Mouse (Mus musculus) midbrain, embryonic 12.5 days (tissue): ENCODE data around the gene Clmn. TPM values are rescaled to one million over a fixed set of nuclear protein-coding genes. Genes with fewer than 3 reads are reported as not detected.

Experiments
- ATAC-seq: fragments of 200-750 bp; cut with Nextera tagmentation; 2 replicates; pipeline ENCODE4 v1.8.0; 2017; ENCODE audit warnings: low read depth, moderate TSS enrichment, moderate library complexity; ENCODE audit not compliant: low FRiP score
- H3K27ac ChIP-seq: fragments of 300-500 bp; sonication (generic); replicated peaks from 2 replicates; pipeline ENCODE4 v1.5.1; 2016; ENCODE audit warnings: mild to moderate bottlenecking
- H3K27me3 ChIP-seq: fragments of 300-500 bp; sonication (generic); 2 replicates; pipeline ENCODE4 v1.6.1; 2016; ENCODE audit warnings: mild to moderate bottlenecking
- H3K36me3 ChIP-seq: fragments of 300-500 bp; sonication (generic); 2 replicates; pipeline ENCODE4 v1.6.1; 2016
- H3K4me1 ChIP-seq: fragments of 300-500 bp; sonication (generic); 2 replicates; pipeline ENCODE4 v1.6.1; 2016
- H3K4me2 ChIP-seq: fragments of 300-500 bp; sonication (generic); replicated peaks from 2 replicates; pipeline ENCODE4 v1.6.1; 2016; ENCODE audit warnings: mild to moderate bottlenecking, moderate library complexity
- H3K4me3 ChIP-seq: fragments of 300-500 bp; sonication (generic); 2 replicates; pipeline ENCODE4 v1.5.1; 2016; ENCODE audit warnings: mild to moderate bottlenecking
- H3K9ac ChIP-seq: fragments of 300-500 bp; sonication (generic); replicated peaks from 2 replicates; pipeline ENCODE4 v1.6.1; 2016; ENCODE audit warnings: mild to moderate bottlenecking, moderate library complexity
- H3K9me3 ChIP-seq: fragments of 300-500 bp; sonication (generic); 2 replicates; pipeline ENCODE4 v1.6.1; 2016; ENCODE audit warnings: mild to moderate bottlenecking
- WGBS: fragments of 180-500 bp; shearing (Covaris S2); methylation state at CpG from one replicate; pipeline ENCODE4 v1.1.7; 2016; 5-methylcytosine and 5-hydroxymethylcytosine counted together
- polyA plus RNA-seq: library from polyadenylated mRNA; unstranded; fragments of >200 nt; fragmentation: Nextera tagmentation; extraction: Ambion mirVana; gene quantifications from 2 replicates; pipeline ENCODE4 v1.2.1, GENCODE M21; 2016

Gene Clmn
- polyA plus RNA-seq, 1 experiment from 2014 or later: 2.5 TPM

- 90% methylated on average over 7 of the region's 7 CpGs for WGBS
Measured at GRCm38 (mm10) chr12:104853374-104853773, 11.5 kb downstream of the Clmn start.

DNA sequence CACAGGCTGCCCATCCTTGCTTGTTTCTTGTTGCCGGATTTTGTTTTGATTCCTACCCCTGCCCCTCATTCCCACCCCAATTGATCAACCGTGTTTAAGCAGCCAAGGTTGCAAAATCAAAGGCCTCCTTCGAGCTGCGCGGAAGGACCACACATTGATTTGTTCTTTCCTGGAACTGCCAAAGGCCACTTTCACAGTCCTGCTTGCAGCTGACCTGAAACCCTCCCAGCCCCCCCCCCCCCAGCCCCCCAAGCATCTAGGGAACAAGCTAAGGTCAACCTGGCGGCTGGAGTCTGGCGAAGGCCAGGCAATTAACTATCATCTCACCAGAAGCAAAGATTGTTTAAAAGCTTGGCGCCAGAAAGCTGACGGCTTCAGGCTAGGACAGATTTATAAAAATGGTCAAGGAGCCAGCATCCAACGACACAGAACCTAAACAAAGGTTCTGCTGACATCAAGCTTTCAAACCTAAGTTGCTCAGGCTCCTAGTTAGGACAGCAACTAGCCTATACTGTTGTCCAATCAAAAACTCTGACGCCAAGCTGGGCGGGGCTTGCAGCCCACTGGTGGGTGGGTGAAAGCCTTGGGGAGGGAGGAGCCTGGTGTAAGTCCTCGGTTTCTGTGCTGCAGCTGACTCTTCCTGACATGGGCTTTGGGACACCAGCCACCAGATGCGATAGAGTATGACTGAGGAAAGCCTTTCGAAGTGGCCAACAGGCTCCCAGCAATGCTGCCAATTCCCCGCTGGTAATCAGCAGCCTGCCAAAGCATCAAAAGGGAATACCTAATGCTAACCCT is 13.0 kb downstream of the Clmn start:
- ATAC-seq: peak; percentile 61
- Histone ChIP-seq H3K36me3 (no peaks in the 10 kb centered on the region), H3K27me3 (0 out of 2 replicates have a peak, but pooled peaks cover under 1% of the 10 kb centered on the region), H3K4me1 (peaks cover 9% of the 10 kb centered on the region), H3K27ac (no peak overlapping the region), H3K9ac (no peak overlapping the region; the same call in 1 of the 2 replicates), H3K4me2 (peak overlapping the region; percentile 21), H3K4me3 (no peak overlapping the region), H3K9me3 (no peaks in the 10 kb centered on the region)
- whole genome bisulfite sequencing: 36% methylated on average over 16 of the region's 16 CpGs

More at GRCm38 (mm10) chr12:104853374-104853773, 11.5 kb downstream of the Clmn start:
- no peaks in the 10 kb centered on the region for H3K27me3 ChIP-seq
- no peak overlapping the region for H3K9ac ChIP-seq
- no peak overlapping the region for H3K4me3 ChIP-seq
- H3K4me1 ChIP-seq: peaks cover 9% of the 10 kb centered on the region
- H3K36me3 ChIP-seq: no peaks in the 10 kb centered on the region
- no peak overlapping the region for H3K4me2 ChIP-seq
- no peak overlapping the region for H3K27ac ChIP-seq
- ATAC-seq: no peak
- H3K9me3 ChIP-seq: no peaks in the 10 kb centered on the region

- no peak overlapping the region for H3K27ac ChIP-seq
- WGBS: 90% methylated on average over 7 of the region's 7 CpGs
- H3K4me3 ChIP-seq: no peak overlapping the region
- no peak overlapping the region for H3K9ac ChIP-seq
- H3K9me3 ChIP-seq: no peaks in the 10 kb centered on the region
- H3K4me1 ChIP-seq: peaks cover 20% of the 10 kb centered on the region
- no peak overlapping the region for H3K4me2 ChIP-seq
- H3K27me3 ChIP-seq: 0 out of 2 replicates have a peak, but pooled peaks cover 7% of the 10 kb centered on the region
- no peak for ATAC-seq
- H3K36me3 ChIP-seq: no peaks in the 10 kb centered on the region
Measured at GRCm38 (mm10) chr12:104850119-104850518, 14.8 kb downstream of the Clmn start.

- peaks cover 24% of the 10 kb centered on the region for H3K4me1 ChIP-seq
- no peaks in the 10 kb centered on the region for H3K9me3 ChIP-seq
Measured at GRCm38 (mm10) chr12:104848667-104849066, 16.2 kb downstream of the Clmn start.

DNA sequence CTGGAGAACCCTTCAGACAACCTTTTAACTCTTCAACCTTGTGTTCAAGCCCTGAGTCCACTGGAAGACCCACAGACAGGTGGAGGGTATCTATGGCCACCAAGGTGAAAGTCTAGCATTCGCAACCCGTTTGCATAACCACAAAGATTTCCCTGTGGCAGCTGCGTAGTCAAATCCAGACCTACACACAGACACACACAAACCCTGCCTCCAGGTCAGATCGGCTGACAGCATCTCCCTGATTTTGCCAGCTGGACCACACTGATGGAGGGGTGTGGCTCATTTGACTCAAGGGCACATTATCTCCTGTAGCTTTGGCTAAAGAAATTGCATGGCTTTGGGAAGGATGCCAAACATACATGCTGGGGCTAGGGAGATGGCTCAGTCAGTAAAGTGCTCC is 17.6 kb downstream of the Clmn start:
- H3K4me3 ChIP-seq: no peak overlapping the region
- no peak for ATAC-seq
- H3K4me1 ChIP-seq: peaks cover 23% of the 10 kb centered on the region
- 91% methylated on average over 4 of the region's 4 CpGs for WGBS
- no peaks in the 10 kb centered on the region for H3K9me3 ChIP-seq
- 0 out of 2 replicates have a peak, but pooled peaks cover 15% of the 10 kb centered on the region for H3K27me3 ChIP-seq
- H3K9ac ChIP-seq: no peak overlapping the region
- no peaks in the 10 kb centered on the region for H3K36me3 ChIP-seq
- H3K4me2 ChIP-seq: no peak overlapping the region
- no peak overlapping the region for H3K27ac ChIP-seq

More at GRCm38 (mm10) chr12:104848667-104849066, 16.2 kb downstream of the Clmn start:
- Histone ChIP-seq H3K36me3 (no peaks in the 10 kb centered on the region), H3K4me3 (no peak overlapping the region), H3K27ac (no peak overlapping the region), H3K9ac (no peak overlapping the region), H3K4me2 (no peak overlapping the region), H3K27me3 (0 out of 2 replicates have a peak, but pooled peaks cover 15% of the 10 kb centered on the region)
- no peak for ATAC-seq
- WGBS: 86% methylated on average over 9 of the region's 9 CpGs

- Histone ChIP-seq H3K4me3 (peak overlapping the region; percentile 7; the same call in 1 of the 2 replicates), H3K4me1 (peaks cover 15% of the 10 kb centered on the region), H3K36me3 (no peaks in the 10 kb centered on the region), H3K27ac (no peak overlapping the region), H3K9ac (no peak overlapping the region), H3K4me2 (peak overlapping the region; percentile 38), H3K9me3 (no peaks in the 10 kb centered on the region), H3K27me3 (0 out of 2 replicates have a peak, but pooled peaks cover 15% of the 10 kb centered on the region)
- ATAC-seq: no peak
- under 1% methylated on average over 11 of the region's 11 CpGs for WGBS
Measured at GRCm38 (mm10) chr12:104845707-104846106, 19.2 kb downstream of the Clmn start.

DNA sequence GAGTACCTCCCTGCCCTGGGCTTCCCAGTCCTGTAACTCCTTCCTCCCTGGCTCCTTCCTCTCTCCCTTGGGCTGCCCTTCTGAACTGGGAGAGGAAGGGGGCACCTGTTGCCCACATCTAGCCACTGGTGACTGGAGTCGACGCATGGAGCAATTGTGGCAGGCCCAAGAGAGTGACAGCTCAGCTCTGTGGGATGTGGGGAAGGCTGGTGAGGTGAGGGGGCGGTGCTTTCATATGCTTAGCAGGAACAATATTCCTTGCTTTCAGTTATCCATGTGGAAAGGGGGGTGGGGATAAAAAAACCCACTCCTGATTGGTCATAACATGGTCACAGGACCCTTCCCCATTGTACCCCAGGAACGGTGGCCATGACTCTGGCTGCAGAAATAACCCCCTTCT is 19.9 kb downstream of the Clmn start:
- ATAC-seq: no peak
- no peak overlapping the region for H3K27ac ChIP-seq
- H3K9ac ChIP-seq: no peak overlapping the region
- 0 out of 2 replicates have a peak, but pooled peaks cover 15% of the 10 kb centered on the region for H3K27me3 ChIP-seq
- H3K4me2 ChIP-seq: no peak overlapping the region
- no peak overlapping the region for H3K4me3 ChIP-seq
- peaks cover 15% of the 10 kb centered on the region for H3K4me1 ChIP-seq
- no peaks in the 10 kb centered on the region for H3K36me3 ChIP-seq
- WGBS: 58% methylated on average over 4 of the region's 4 CpGs
- no peaks in the 10 kb centered on the region for H3K9me3 ChIP-seq

GRCm38 (mm10) chr12:104844279-104844678 is 20.6 kb downstream of the Clmn start:
- Histone ChIP-seq H3K9me3 (no peaks in the 10 kb centered on the region), H3K4me2 (no peak overlapping the region), H3K27ac (no peak overlapping the region), H3K4me1 (peaks cover 15% of the 10 kb centered on the region), H3K4me3 (no peak overlapping the region), H3K9ac (no peak overlapping the region), H3K36me3 (no peaks in the 10 kb centered on the region), H3K27me3 (0 out of 2 replicates have a peak, but pooled peaks cover 15% of the 10 kb centered on the region)
- WGBS: 77% methylated on average over 4 of the region's 4 CpGs
- ATAC-seq: no peak

DNA sequence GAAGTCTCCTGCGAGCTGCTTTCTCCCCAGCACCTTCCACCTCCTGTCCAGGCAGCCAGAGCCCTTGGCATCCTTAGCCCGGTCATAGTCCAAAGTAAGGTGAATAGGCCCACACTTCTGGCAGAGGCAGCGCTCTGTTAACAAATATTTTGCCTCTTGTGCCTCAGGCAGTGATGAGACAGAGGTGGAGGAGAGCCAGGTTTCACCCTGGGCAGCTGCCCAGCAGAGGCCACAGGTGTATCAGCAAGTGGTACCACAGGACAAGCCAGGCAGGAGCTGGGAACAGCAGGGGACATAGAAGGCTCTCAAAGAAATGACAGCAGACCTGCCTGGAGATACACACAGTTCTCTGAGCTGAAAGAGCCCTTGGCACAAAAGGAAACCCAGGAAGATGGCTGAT is 23.6 kb downstream of the Clmn start:
- ATAC-seq: no peak
- H3K9me3 ChIP-seq: no peaks in the 10 kb centered on the region
- no peak overlapping the region for H3K9ac ChIP-seq
- no peak overlapping the region for H3K27ac ChIP-seq
- WGBS: 90% methylated on average over 3 of the region's 3 CpGs
- H3K4me1 ChIP-seq: peaks cover 15% of the 10 kb centered on the region
- no peak overlapping the region for H3K4me3 ChIP-seq
- H3K36me3 ChIP-seq: no peaks in the 10 kb centered on the region
- H3K27me3 ChIP-seq: 0 out of 2 replicates have a peak, but pooled peaks cover 10% of the 10 kb centered on the region
- no peak overlapping the region for H3K4me2 ChIP-seq

GRCm38 (mm10) chr12:104838987-104839386 is 25.9 kb downstream of the Clmn start:
- Histone ChIP-seq H3K9ac (no peak overlapping the region), H3K36me3 (no peaks in the 10 kb centered on the region), H3K4me1 (peaks cover 4% of the 10 kb centered on the region; the same call in 1 of the 2 replicates), H3K9me3 (no peaks in the 10 kb centered on the region), H3K27me3 (no peaks in the 10 kb centered on the region), H3K27ac (no peak overlapping the region), H3K4me2 (no peak overlapping the region), H3K4me3 (no peak overlapping the region)
- WGBS: 58% methylated on average over 4 of the region's 4 CpGs
- no peak for ATAC-seq

GRCm38 (mm10) chr12:104838462-104838861 is 26.4 kb downstream of the Clmn start:
- Histone ChIP-seq H3K9me3 (no peaks in the 10 kb centered on the region), H3K4me1 (peaks cover 4% of the 10 kb centered on the region; the same call in 1 of the 2 replicates), H3K9ac (no peak overlapping the region), H3K36me3 (no peaks in the 10 kb centered on the region), H3K4me3 (no peak overlapping the region), H3K4me2 (no peak overlapping the region), H3K27ac (no peak overlapping the region), H3K27me3 (no peaks in the 10 kb centered on the region)
- ATAC-seq: no peak

GRCm38 (mm10) chr12:104837957-104838401 is 26.9 kb downstream of the Clmn start:
- H3K9ac ChIP-seq: no peak overlapping the region
- no peak overlapping the region for H3K4me2 ChIP-seq
- no peaks in the 10 kb centered on the region for H3K27me3 ChIP-seq
- H3K4me3 ChIP-seq: no peak overlapping the region
- H3K9me3 ChIP-seq: no peaks in the 10 kb centered on the region
- WGBS: 78% methylated on average over 13 of the region's 13 CpGs
- no peak overlapping the region for H3K27ac ChIP-seq
- H3K4me1 ChIP-seq: peaks cover 4% of the 10 kb centered on the region; the same call in 1 of the 2 replicates
- no peak for ATAC-seq
- no peaks in the 10 kb centered on the region for H3K36me3 ChIP-seq
